Mouse (Mus musculus): ENCODE measurements at regions not wholly inside any gene's neighbourhood (a gene's known extent, or its start where the extent isn't known, plus 50 kb on each side); places are given as distances from the start of the nearest gene placed in this dataset.
A peak's percentile ranks its signal among the peaks of the same experiment; 100 is the strongest.

- peak overlapping the region; percentile 67 for H3K27ac ChIP-seq (ENCODE audit: control insufficient read depth, insufficient read depth, low read depth, low read length, poor library complexity)
- WGBS = under 1% methylated on average over 68 of the region's 80 CpGs
- peaks cover 1% of the 10 kb centered on the region; the same call in 1 of the 2 replicates for H3K4me1 ChIP-seq (ENCODE audit: control insufficient read depth, insufficient read depth, low read length)
- TF ChIP-seq POLR2A (IDR thresholded peaks at IDR 0.05; ENCODE audit: borderline replicate concordance, control insufficient read depth, low read depth, low read length) (peak; percentile 29; the same call in 1 of the 2 replicates), CTCF (IDR thresholded peaks at IDR 0.05; ENCODE audit: control insufficient read depth, insufficient read depth, low read length) (no peak)
- peak overlapping the region; percentile 84 for H3K4me3 ChIP-seq (replicated peaks; ENCODE audit: control insufficient read depth, low read depth, low read length)
These were observed 141.5 kb downstream of the Ogfrl1 start for GRCm38 (mm10) chr1:23255925-23256629.

DNA sequence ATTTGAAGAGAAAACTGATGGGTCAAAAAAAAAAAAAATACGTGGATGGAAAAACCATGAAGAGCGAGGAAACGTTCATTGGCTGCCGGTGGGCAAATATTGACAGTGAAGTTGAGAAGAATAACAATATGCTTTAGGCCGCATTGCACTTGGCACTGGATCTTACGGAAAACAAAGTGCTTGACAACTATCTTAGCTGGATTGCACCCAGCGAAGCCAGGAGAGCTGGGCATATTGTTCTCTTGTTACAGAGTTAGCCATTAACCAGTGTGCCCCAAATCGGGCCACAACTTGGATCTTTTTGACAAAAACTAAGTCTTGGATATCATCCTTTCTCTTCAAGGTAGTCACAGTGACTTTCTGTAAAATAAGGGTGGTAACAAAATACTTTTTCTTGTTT is 143.3 kb downstream of the Ogfrl1 start:
- no peak overlapping the region for H3K4me3 ChIP-seq (replicated peaks; ENCODE audit: control insufficient read depth, low read depth, low read length)
- no peak overlapping the region for H3K27ac ChIP-seq (ENCODE audit: control insufficient read depth, insufficient read depth, low read depth, low read length, poor library complexity)
- WGBS = 86% methylated on average over 8 of the region's 8 CpGs
- TF ChIP-seq POLR2A (IDR thresholded peaks at IDR 0.05; ENCODE audit: borderline replicate concordance, control insufficient read depth, low read depth, low read length) (no peak), CTCF (IDR thresholded peaks at IDR 0.05; ENCODE audit: control insufficient read depth, insufficient read depth, low read length) (no peak)
- peaks cover 1% of the 10 kb centered on the region; the same call in 1 of the 2 replicates for H3K4me1 ChIP-seq (ENCODE audit: control insufficient read depth, insufficient read depth, low read length)

DNA sequence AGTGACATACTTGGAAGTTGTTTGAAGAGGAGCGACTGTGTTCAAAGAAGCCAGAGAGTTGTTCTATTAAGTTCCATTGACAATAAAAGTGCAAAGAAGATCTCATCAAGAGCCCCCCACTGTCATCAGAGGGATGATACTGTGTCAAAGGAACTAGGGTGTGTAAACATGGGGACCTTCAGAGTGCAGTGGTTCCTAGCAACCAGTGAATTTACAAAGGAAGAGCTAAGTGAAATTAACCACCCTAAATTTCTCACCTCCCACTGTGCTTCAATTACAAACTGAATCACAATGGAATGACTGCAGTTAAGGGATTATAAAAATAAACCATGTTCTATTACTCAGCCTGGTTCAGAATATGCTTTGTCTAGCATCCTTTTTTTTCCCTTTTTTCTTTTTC is 129.5 kb upstream of the 4933415F23Rik start:
- WGBS = 86% methylated on average over 1 of the region's 1 CpGs
- H3K27ac ChIP-seq (ENCODE audit: control insufficient read depth, insufficient read depth, low read depth, low read length, poor library complexity) = no peak overlapping the region
- H3K4me3 ChIP-seq (replicated peaks; ENCODE audit: control insufficient read depth, low read depth, low read length) = no peak overlapping the region
- TF ChIP-seq CTCF (IDR thresholded peaks at IDR 0.05; ENCODE audit: control insufficient read depth, insufficient read depth, low read length) (no peak), POLR2A (IDR thresholded peaks at IDR 0.05; ENCODE audit: borderline replicate concordance, control insufficient read depth, low read depth, low read length) (no peak)
- no peaks in the 10 kb centered on the region for H3K4me1 ChIP-seq (ENCODE audit: control insufficient read depth, insufficient read depth, low read length)

DNA sequence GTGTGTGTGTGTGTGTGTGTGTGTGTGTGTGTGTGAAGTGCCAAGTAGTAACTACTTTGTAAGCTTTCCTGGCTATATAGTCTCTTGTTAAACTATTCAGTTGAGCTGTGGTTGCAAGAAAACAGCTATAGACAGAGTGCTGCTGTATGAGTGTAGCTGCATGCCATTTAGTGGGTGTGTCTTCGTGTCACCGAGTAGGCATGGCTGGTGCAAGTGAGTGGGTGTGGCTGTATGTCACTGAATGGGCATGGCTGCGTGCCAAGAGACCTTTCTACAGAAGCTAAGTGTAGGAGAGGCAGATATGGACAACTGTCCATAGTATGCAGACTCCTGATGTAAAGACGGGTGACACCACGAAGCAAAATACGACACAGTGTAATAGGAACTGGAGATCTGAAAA is 126.4 kb upstream of the 4933415F23Rik start:
- WGBS = 70% methylated on average over 6 of the region's 6 CpGs
- no peaks in the 10 kb centered on the region for H3K4me1 ChIP-seq (ENCODE audit: control insufficient read depth, insufficient read depth, low read length)
- no peak overlapping the region for H3K27ac ChIP-seq (ENCODE audit: control insufficient read depth, insufficient read depth, low read depth, low read length, poor library complexity)
- no peak for TF ChIP-seq POLR2A (IDR thresholded peaks at IDR 0.05; ENCODE audit: borderline replicate concordance, control insufficient read depth, low read depth, low read length)
- no peak for TF ChIP-seq CTCF (IDR thresholded peaks at IDR 0.05; ENCODE audit: control insufficient read depth, insufficient read depth, low read length)
- no peak overlapping the region for H3K4me3 ChIP-seq (replicated peaks; ENCODE audit: control insufficient read depth, low read depth, low read length)

GRCm38 (mm10) chr1:23214462-23215158 is 112.6 kb upstream of the 4933415F23Rik start:
- TF ChIP-seq CTCF (IDR thresholded peaks at IDR 0.05; ENCODE audit: control insufficient read depth, insufficient read depth, low read length) = no peak
- no peak for TF ChIP-seq POLR2A (IDR thresholded peaks at IDR 0.05; ENCODE audit: borderline replicate concordance, control insufficient read depth, low read depth, low read length)
- 84% methylated on average over 13 of the region's 13 CpGs for WGBS

DNA sequence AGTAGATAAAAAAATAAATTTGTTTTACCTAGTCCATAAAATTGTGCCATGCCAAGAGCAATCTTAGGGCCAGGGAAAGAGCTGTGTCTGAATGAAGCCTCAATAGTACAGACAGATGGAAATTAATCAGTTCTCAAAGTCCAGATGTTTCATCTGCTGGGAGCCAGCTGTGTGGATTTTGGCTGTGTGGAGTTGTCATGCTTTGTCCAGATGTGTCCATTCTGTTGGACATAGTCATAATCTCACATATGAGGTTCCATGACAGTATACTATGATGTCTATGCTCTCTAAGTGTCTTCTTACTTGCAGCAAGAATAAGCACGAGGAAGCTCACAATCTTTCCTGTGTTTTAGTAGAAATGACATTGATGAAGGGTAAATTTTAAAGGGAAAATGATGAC is 105.8 kb upstream of the 4933415F23Rik start:
- TF ChIP-seq CTCF (IDR thresholded peaks at IDR 0.05; ENCODE audit: control insufficient read depth, insufficient read depth, low read length) (no peak), POLR2A (IDR thresholded peaks at IDR 0.05; ENCODE audit: borderline replicate concordance, control insufficient read depth, low read depth, low read length) (no peak)
- WGBS = 50% methylated on average over 1 of the region's 1 CpGs
- H3K4me3 ChIP-seq (replicated peaks; ENCODE audit: control insufficient read depth, low read depth, low read length) = no peak overlapping the region
- H3K27ac ChIP-seq (ENCODE audit: control insufficient read depth, insufficient read depth, low read depth, low read length, poor library complexity) = no peak overlapping the region
- H3K4me1 ChIP-seq (ENCODE audit: control insufficient read depth, insufficient read depth, low read length) = no peaks in the 10 kb centered on the region

More at GRCm38 (mm10) chr1:23214462-23215158, 112.6 kb upstream of the 4933415F23Rik start:
- H3K27ac ChIP-seq (ENCODE audit: control insufficient read depth, insufficient read depth, low read depth, low read length, poor library complexity) = no peak overlapping the region
- H3K4me1 ChIP-seq (ENCODE audit: control insufficient read depth, insufficient read depth, low read length) = no peaks in the 10 kb centered on the region
- no peak overlapping the region for H3K4me3 ChIP-seq (replicated peaks; ENCODE audit: control insufficient read depth, low read depth, low read length)

DNA sequence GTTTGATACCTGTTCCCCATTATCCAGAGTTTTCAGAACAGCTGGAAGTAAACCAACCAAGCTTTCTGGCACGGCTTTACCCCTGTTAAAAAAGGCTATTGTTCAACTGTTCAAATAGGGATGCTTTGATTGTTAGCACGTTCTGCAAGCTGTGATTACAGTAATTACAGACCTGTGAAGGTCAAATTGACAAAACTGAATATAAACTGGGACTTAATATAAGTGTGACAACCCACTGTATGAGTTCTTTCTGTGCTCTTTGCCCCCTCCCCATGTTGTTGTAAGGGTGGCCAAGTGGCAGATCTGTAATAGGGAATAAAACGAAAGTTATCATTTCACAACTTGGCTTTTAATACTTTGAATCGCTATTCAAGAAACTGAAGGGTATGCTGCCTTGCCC is 105.0 kb upstream of the 4933415F23Rik start:
- no peak for TF ChIP-seq CTCF (IDR thresholded peaks at IDR 0.05; ENCODE audit: control insufficient read depth, insufficient read depth, low read length)
- TF ChIP-seq POLR2A (IDR thresholded peaks at IDR 0.05; ENCODE audit: borderline replicate concordance, control insufficient read depth, low read depth, low read length) = no peak
- H3K4me3 ChIP-seq (replicated peaks; ENCODE audit: control insufficient read depth, low read depth, low read length) = no peak overlapping the region
- H3K4me1 ChIP-seq (ENCODE audit: control insufficient read depth, insufficient read depth, low read length) = no peaks in the 10 kb centered on the region
- H3K27ac ChIP-seq (ENCODE audit: control insufficient read depth, insufficient read depth, low read depth, low read length, poor library complexity) = no peak overlapping the region
- WGBS = 73% methylated on average over 4 of the region's 4 CpGs

Measured in bone marrow, adult 2 months (tissue).